Mouse (Mus musculus): Measurements from ENCODE around the gene Rhox3a2.
"Not testable (repeated sequence)": the region's sequence is repeated elsewhere in the genome, so short reads cannot be mapped to it uniquely, and the experiment has no call there.

DNA sequence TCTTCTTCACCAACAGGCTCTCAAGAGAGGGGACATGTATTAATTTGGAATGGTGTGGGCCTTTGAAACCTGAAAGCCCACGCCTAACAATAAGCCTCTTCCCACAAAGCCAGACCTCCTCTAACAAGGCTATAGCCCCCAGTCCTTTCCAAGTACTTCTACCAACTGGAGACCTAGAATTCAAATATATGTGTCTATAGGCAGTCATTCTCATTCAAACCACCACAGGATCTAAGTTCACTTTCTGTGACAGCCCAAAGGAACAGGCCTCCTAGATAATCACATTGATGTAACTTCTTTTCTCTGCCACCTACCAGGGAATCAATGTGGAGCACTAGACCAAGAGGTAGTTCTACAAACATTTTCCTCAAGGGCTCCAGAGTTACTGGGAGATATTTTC, at the start of gene Rhox3a2:
- not testable (repeated sequence) for TF ChIP-seq GATA1, TAL1 (IDR thresholded peaks at IDR 0.05; ENCODE audit: low read length)
